Mouse (Mus musculus) kidney, postnatal 0 days (tissue): Measurements from ENCODE around the gene Ric8b. TPM values are rescaled to one million over a fixed set of nuclear protein-coding genes. Genes with fewer than 3 reads are reported as not detected.

Experiments
- ATAC-seq: fragments of 200-750 bp; cut with Nextera tagmentation; replicated peaks from 2 replicates; pipeline ENCODE4 v1.8.0; 2017; ENCODE audit warnings: low read depth, moderate number of reproducible peaks, moderate TSS enrichment, moderate library complexity; ENCODE audit not compliant: low FRiP score
- DNase-seq: peaks from one replicate; pipeline ENCODE4 v3.0.0-alpha.2; 2016; ENCODE audit warnings: low spot score
- H3K27ac ChIP-seq: fragments of 300-500 bp; sonication (generic); 2 replicates; pipeline ENCODE4 v1.5.1; 2014; ENCODE audit warnings: mild to moderate bottlenecking
- H3K27me3 ChIP-seq: fragments of 300-500 bp; sonication (generic); 2 replicates; pipeline ENCODE4 v1.6.1; 2014; ENCODE audit warnings: low read length, mixed read lengths; ENCODE audit not compliant: insufficient read depth
- H3K36me3 ChIP-seq: fragments of 300-500 bp; sonication (generic); 2 replicates; pipeline ENCODE4 v1.6.1; 2014; ENCODE audit warnings: low read length, mixed read lengths; ENCODE audit not compliant: insufficient read depth
- H3K4me1 ChIP-seq: fragments of 300-500 bp; sonication (generic); replicated peaks from 2 replicates; pipeline ENCODE4 v1.6.1; 2014; ENCODE audit warnings: antibody characterized with exemption, low read length, mixed read lengths; ENCODE audit not compliant: insufficient read depth
- H3K4me2 ChIP-seq: fragments of 300-500 bp; sonication (generic); 2 replicates; pipeline ENCODE4 v1.6.1; 2014; ENCODE audit warnings: mild to moderate bottlenecking, low read length, moderate library complexity, mixed read lengths
- H3K4me3 ChIP-seq: fragments of 300-500 bp; sonication (generic); replicated peaks from 2 replicates; pipeline ENCODE4 v1.5.1; 2014; ENCODE audit warnings: low read depth, low read length
- H3K9ac ChIP-seq: fragments of 300-500 bp; sonication (generic); 2 replicates; pipeline ENCODE4 v1.6.1; 2014; ENCODE audit warnings: low read depth, low read length
- H3K9me3 ChIP-seq: fragments of 300-500 bp; sonication (generic); replicated peaks from 2 replicates; pipeline ENCODE4 v1.6.1; 2016; ENCODE audit warnings: low read length, inconsistent platforms, mixed read lengths
- CTCF ChIP-seq: IDR thresholded peaks from 2 replicates; pipeline ENCODE4 v1.5.1; 2016; ENCODE audit warnings: antibody characterized with exemption, low read depth, mild to moderate bottlenecking, moderate library complexity
- WGBS: fragments of 180-500 bp; shearing (Covaris S2); extraction: QIAGEN DNeasy Blood & Tissue Kit; methylation state at CpG from one replicate; pipeline ENCODE4 v1.1.7; 2014; 5-methylcytosine and 5-hydroxymethylcytosine counted together
- polyA plus RNA-seq: library from polyadenylated mRNA; unstranded; fragments of >200 nt; fragmentation: Nextera tagmentation; extraction: Ambion mirVana; gene quantifications from 2 replicates; pipeline ENCODE4 v1.2.1, GENCODE M21; 2015

Gene Ric8b
- polyA plus RNA-seq, 1 experiment from 2014 or later: 16.3 TPM

DNA sequence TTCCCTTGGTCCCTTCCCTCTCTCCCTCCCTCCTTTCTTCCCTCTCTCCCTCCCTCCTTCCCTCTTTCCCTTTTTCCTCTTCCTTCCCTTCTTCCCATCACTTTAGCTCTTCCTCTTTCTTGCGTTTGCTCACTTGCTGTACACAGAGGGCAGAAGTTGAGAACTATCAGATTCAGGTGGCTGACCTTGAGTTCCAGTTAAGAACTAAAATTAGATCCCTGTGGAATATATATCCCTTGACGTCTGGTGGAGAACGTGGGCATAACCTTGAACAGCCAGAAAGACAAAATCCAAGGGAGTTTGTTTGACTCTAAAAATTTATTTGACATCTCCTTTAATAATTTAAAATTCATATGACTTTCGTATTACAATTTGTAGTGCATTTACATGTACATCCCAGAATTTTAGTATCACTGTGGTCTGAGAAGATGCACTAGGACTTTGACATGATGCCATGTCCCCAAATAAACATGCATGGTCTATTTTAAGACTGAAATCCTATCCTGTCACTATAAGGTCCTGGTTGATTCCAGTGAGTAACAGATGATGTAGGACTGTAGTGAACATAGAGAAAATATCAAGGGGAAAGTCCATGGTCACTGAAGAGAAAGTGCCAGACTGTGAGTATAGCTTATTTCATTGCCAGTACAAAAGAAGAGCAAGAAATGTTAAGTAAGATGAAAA lies 19.6 kb downstream of the Ric8b start:
- H3K9ac ChIP-seq: no peak overlapping the region
- no peak overlapping the region for H3K4me3 ChIP-seq
- no peak overlapping the region for H3K4me2 ChIP-seq
- TF ChIP-seq CTCF: no peak
- H3K27me3 ChIP-seq: no peaks in the 10 kb centered on the region
- no peaks in the 10 kb centered on the region for H3K4me1 ChIP-seq
- H3K9me3 ChIP-seq: no peaks in the 10 kb centered on the region
- no peak overlapping the region for H3K27ac ChIP-seq
- no peaks in the 10 kb centered on the region for H3K36me3 ChIP-seq
- WGBS: 51% methylated on average over 4 of the region's 4 CpGs
- DNase-seq: no peak
- ATAC-seq: no peak

DNA sequence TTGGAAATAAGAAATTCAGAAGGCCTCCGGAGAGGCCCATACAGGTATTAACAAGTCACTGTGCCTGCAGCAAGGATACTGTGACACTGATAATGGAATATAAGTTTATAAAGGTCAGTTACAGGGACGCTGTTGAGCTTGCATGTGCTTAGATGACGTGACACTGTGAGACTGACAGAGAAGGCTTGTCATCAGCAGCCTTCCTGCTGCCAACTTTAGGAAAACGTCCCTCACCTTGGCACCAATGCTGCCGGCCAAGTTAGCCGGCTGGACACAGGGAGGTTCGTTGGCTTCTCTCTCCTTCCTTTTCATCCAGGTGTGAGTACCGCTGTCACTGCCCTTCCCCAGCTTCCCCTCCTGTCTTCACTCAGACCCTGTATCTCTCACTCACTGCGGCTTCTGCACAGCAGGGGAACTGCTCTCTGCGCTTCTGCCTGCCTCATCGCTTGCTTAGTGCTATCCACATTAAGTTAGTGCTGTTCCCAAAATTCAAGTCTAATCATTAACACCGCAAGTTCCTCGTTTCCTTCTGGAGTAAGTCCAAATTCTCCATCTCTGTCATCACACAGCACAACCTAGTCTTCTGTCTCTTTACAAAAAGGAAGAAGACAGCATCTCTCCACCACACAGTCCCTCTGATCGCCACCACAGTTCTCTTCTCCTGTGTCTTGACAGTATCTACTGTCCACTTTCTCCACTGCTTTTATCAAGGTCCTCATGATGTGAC lies 20.8 kb downstream of the Ric8b start:
- DNase-seq: no peak
- no peak overlapping the region for H3K9ac ChIP-seq
- TF ChIP-seq CTCF: no peak
- ATAC-seq: no peak
- WGBS: 79% methylated on average over 14 of the region's 14 CpGs
- no peak overlapping the region for H3K4me2 ChIP-seq
- no peaks in the 10 kb centered on the region for H3K36me3 ChIP-seq
- H3K9me3 ChIP-seq: no peaks in the 10 kb centered on the region
- H3K27ac ChIP-seq: no peak overlapping the region
- H3K4me1 ChIP-seq: no peaks in the 10 kb centered on the region
- H3K27me3 ChIP-seq: no peaks in the 10 kb centered on the region
- H3K4me3 ChIP-seq: no peak overlapping the region

DNA sequence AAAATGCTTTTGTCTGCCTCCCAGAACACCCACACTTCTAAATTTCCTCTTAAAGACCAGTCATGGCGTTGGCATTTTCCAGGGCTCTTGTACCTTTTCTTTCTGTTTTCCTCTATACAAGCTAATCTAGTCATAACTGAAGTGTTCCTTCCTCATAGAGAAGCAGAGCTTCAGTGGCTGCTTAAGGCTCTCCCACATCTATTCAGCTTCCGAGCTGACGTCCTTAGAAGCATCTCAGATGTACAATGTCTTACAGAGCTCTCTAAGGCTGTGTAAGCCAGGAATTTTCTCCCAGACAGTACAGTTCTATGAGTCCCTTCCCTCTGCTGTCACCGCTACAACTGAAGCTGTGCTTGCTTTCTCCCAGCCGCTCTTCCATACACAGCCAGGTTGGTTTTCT lies 21.5 kb downstream of the Ric8b start:
- Histone ChIP-seq H3K4me3 (no peak overlapping the region), H3K9me3 (no peaks in the 10 kb centered on the region), H3K27me3 (no peaks in the 10 kb centered on the region), H3K36me3 (no peaks in the 10 kb centered on the region), H3K27ac (no peak overlapping the region), H3K9ac (no peak overlapping the region), H3K4me1 (no peaks in the 10 kb centered on the region), H3K4me2 (no peak overlapping the region)
- DNase-seq: no peak
- no peak for ATAC-seq
- 89% methylated on average over 5 of the region's 5 CpGs for WGBS
- no peak for TF ChIP-seq CTCF

DNA sequence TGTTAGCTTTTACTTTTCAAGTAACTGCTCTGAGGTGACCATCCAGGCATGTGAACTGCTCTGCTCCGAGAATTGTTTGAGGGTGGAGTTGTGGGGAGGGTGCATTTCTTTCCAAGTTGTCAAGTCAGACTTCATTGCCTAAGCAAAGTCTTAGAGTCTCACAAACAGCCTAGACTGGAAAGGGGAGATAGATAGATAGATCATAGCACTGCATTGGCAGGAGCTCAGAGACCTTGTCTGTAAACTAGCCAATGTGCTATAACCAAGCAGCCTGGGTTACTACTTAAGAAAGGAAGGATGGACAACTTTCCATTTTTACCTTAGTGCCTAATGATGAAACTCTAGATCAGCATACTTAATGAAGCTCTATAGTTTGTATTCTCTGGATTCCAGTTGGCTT lies 22.9 kb downstream of the Ric8b start:
- no peak overlapping the region for H3K4me3 ChIP-seq
- WGBS: 52% methylated on average over 1 of the region's 1 CpGs
- H3K27me3 ChIP-seq: no peaks in the 10 kb centered on the region
- DNase-seq (no peak), ATAC-seq (no peak)
- H3K4me1 ChIP-seq: no peaks in the 10 kb centered on the region
- no peak overlapping the region for H3K9ac ChIP-seq
- TF ChIP-seq CTCF: no peak
- no peaks in the 10 kb centered on the region for H3K36me3 ChIP-seq
- H3K9me3 ChIP-seq: no peaks in the 10 kb centered on the region
- H3K4me2 ChIP-seq: no peak overlapping the region
- no peak overlapping the region for H3K27ac ChIP-seq

DNA sequence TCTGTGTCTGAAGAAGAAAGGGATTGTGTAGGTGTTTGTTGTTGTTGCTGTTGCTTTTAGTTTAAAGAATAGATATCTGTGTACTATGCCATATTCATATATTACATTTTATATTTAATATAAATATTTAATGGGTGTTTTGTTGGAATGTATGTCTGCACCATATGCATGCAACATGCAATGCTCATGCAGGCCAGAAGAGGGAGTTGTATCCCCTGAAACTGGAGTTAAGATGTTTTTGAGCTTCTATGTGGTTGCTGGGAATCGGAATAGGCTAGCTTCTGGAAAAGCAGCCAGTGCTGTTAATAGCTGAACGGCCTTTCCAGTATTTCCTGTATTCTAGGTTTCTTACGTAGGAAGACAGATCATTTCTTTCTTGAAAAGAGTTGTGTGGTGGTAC lies 28.3 kb downstream of the Ric8b start:
- H3K4me3 ChIP-seq: no peak overlapping the region
- peak; percentile 46; the same call in 1 of the 2 replicates for TF ChIP-seq CTCF
- 91% methylated on average over 3 of the region's 3 CpGs for WGBS
- H3K27me3 ChIP-seq: no peaks in the 10 kb centered on the region
- no peak for DNase-seq
- ATAC-seq: no peak
- no peak overlapping the region for H3K4me2 ChIP-seq
- no peaks in the 10 kb centered on the region for H3K4me1 ChIP-seq
- no peaks in the 10 kb centered on the region for H3K9me3 ChIP-seq
- no peak overlapping the region for H3K27ac ChIP-seq
- H3K9ac ChIP-seq: no peak overlapping the region
- peaks cover 16% of the 10 kb centered on the region; the same call in 1 of the 2 replicates for H3K36me3 ChIP-seq

DNA sequence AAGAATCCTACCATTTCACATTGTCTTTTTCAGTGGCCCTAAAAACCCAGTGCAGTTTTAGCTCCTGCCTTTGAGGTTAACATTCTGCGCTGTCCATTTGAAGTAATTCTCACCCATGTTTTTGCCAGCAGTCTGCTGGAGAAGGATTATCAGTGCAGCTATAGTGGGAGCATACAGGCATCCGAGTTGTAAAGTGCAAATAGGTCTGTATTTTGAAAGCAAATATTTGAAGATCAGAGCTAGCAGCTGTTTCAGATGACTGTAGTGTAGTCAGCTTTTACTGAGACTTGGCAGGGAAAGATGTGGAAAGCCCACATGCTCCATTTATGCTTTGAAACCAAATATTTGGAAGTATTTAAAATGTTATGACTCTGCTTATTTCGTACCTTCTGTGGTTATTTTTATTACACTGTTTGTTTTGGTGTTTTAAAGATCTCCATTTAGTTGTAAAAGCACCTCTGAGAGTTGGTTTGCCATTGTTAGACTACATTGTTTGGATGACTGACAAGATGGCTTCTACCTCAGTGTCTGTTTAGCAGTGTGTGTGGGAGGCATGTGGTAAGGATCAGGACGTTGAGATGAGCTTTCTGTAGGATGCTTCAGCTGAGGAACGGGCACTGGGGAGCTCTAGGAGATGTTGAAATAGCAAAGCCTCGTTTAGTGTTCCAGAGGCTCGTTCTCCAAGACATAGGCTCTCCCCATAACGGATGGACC lies 31.7 kb downstream of the Ric8b start:
- no peak overlapping the region for H3K9ac ChIP-seq
- DNase-seq: peak; percentile 47
- peaks cover 21% of the 10 kb centered on the region; the same call in 1 of the 2 replicates for H3K36me3 ChIP-seq
- TF ChIP-seq CTCF: no peak
- no peak for ATAC-seq
- no peaks in the 10 kb centered on the region for H3K4me1 ChIP-seq
- no peaks in the 10 kb centered on the region for H3K27me3 ChIP-seq
- H3K4me2 ChIP-seq: no peak overlapping the region
- WGBS: 53% methylated on average over 8 of the region's 8 CpGs
- H3K27ac ChIP-seq: no peak overlapping the region
- H3K9me3 ChIP-seq: no peaks in the 10 kb centered on the region
- no peak overlapping the region for H3K4me3 ChIP-seq
